35 mouse cellular contexts compared by ENCODE assay signal in the genomic region with DNA sequence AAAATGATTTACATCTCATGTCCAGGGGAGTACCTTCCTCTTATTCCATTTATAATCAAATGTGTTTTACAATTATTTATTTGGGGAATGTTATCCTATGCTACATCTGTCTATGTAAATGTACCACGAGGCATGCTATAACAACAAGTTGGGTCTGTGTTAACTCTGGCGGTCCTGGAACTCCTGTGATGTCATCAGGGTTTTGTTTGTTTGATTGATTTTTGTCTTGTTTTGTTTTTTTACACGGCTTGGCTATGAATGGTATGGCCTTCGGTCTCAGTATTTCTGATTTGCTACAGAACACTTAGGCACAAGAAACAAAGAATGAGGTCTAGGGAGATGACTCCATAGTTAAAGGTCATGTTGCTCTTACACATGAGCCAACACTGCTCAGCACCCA.
"Had no signal": no experiment of that assay in that cellular context is flagged by ENCODE, and none has a peak within 500 bp of the region (broad histone marks: within the 10 kb centered on the region; RNA-seq: fewer than 3 reads in every experiment).

No protein-coding gene starts in this region.

- H3K4me3 ChIP-seq: heart, adult 2 months; heart, embryonic 10.5 days; heart, embryonic 12.5 days; heart, embryonic 13.5 days; heart, embryonic 15.5 days; hindbrain, embryonic 12.5 days; hindbrain, embryonic 15.5 days; intestine, embryonic 15.5 days; kidney, embryonic 15.5 days; layer of hippocampus, adult 2 months had no signal

- H3K27me3 ChIP-seq: heart, embryonic 12.5 days; heart, embryonic 13.5 days; heart, embryonic 15.5 days; hindbrain, embryonic 12.5 days; hindbrain, embryonic 15.5 days; intestine, embryonic 15.5 days; kidney, embryonic 15.5 days had no signal

- ATAC-seq: hindbrain, embryonic 16.5 days; hindbrain, postnatal 0 days; inflammation-experienced regulatory T-cells, adult 6 months; intestine, embryonic 15.5 days; intestine, embryonic 16.5 days; intestine, postnatal 0 days had no signal

- H3K9ac ChIP-seq: heart, embryonic 12.5 days; heart, embryonic 13.5 days; heart, embryonic 15.5 days; hindbrain, embryonic 12.5 days; hindbrain, embryonic 14.5 days; hindbrain, embryonic 15.5 days; intestine, embryonic 15.5 days; kidney, embryonic 15.5 days had no signal

- H3K27ac ChIP-seq: heart, adult 2 months; heart, embryonic 10.5 days; heart, embryonic 13.5 days; heart, embryonic 15.5 days; hindbrain, embryonic 12.5 days; hindbrain, embryonic 14.5 days; hindbrain, embryonic 15.5 days; hindbrain, postnatal 0 days; intestine, embryonic 15.5 days; kidney, embryonic 15.5 days; kidney, postnatal 0 days; layer of hippocampus, adult 2 months had no signal

- H3K9me3 ChIP-seq: heart, embryonic 10.5 days; heart, embryonic 12.5 days; heart, embryonic 13.5 days; heart, embryonic 15.5 days; hindbrain, embryonic 12.5 days; hindbrain, embryonic 15.5 days; intestine, embryonic 15.5 days; kidney, embryonic 15.5 days had no signal

- H3K4me1 ChIP-seq: intestine, embryonic 15.5 days had no signal

- DNase-seq: heart, adult 18-20 months; heart, adult 2 months; heart, postnatal 10 days; heart, postnatal 14 days; heart, postnatal 36 days; heart, postnatal 4 days; kidney, adult 11 months; kidney, adult 18-20 months; kidney, adult 2 months; kidney, adult 8-10 months; kidney, adult 9 months; kidney, postnatal 10 days; kidney, postnatal 14 days; kidney, postnatal 25 days; kidney, postnatal 36 days; kidney, postnatal 4 days; layer of hippocampus, adult 9-11 months; layer of hippocampus, postnatal 36 days had no signal

- H3K4me2 ChIP-seq: heart, embryonic 11.5 days; heart, embryonic 12.5 days; heart, embryonic 13.5 days; heart, embryonic 15.5 days; hindbrain, embryonic 12.5 days; hindbrain, embryonic 14.5 days; hindbrain, embryonic 15.5 days; intestine, embryonic 15.5 days; kidney, embryonic 15.5 days had no signal

- H3K36me3 ChIP-seq: heart, embryonic 10.5 days; heart, embryonic 12.5 days; heart, embryonic 13.5 days; heart, embryonic 15.5 days; hindbrain, embryonic 12.5 days; hindbrain, embryonic 15.5 days; intestine, embryonic 15.5 days; kidney, embryonic 15.5 days had no signal
